Mouse (Mus musculus) E14TG2a.4 (cell line): ENCODE measurements around the gene Bpifa5.

Source experiments
- CTCF ChIP-seq: conservative IDR thresholded peaks from 2 replicates; pipeline ENCODE4 v1.5.1; 2014; ENCODE audit warnings: low read length
- NANOG ChIP-seq: IDR thresholded peaks from 2 replicates; pipeline ENCODE4 v1.6.1; 2014; ENCODE audit warnings: borderline replicate concordance, low read length, mixed read lengths

DNA sequence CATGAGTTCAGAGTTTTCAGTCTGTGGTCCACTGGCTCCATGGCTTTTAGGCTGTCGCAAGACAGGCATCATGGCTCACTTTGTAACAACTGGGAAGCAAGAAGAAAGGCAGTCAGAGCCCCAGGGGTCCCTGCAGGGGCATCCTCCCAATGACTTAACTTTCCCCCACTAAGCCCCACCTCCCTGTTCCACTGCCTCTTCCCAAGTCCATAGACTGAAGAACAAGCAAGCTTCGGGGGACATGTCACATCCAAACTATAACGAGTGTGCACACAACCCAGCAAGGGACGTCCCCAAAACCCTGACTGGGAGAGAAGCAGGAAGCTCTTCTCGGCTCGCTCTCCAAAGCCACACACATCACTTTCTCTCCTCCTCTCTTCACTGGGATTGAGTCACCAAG is 9.2 kb downstream of the Bpifa5 start:
- TF ChIP-seq CTCF, result no peak
- TF ChIP-seq NANOG, result no peak
